Mouse (Mus musculus): ENCODE results near the gene Srrm2.
"Not testable (repeated sequence)": the region's sequence is repeated elsewhere in the genome, so short reads cannot be mapped to it uniquely, and the experiment has no call there.

Gene Srrm2

DNA sequence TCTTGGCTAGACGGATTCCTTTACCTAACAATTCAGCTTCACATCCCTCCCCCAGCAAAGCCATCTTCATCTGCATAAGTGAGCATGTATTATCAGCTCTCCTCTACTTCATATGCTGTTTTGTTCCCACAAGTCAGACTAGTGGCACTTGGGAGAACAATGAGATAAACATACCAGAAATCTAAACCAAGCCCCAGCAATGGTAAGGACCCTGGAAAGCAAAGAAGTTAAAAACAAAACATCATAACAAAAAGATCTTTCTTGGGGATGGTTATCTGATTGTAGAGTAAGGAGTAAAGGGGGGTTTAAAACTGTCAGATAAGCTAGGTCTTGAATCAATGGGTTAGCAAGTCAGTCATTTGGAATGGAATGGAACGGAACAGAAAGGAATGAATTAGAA is 19.8 kb upstream of the Srrm2 start:
- DNase-seq (ENCODE audit: low spot score): no peak

- peak; percentile 12 for DNase-seq (ENCODE audit: low spot score)
Measured at GRCm38 (mm10) chr17:23770896-23771283, 19.4 kb upstream of the Srrm2 start.

DNA sequence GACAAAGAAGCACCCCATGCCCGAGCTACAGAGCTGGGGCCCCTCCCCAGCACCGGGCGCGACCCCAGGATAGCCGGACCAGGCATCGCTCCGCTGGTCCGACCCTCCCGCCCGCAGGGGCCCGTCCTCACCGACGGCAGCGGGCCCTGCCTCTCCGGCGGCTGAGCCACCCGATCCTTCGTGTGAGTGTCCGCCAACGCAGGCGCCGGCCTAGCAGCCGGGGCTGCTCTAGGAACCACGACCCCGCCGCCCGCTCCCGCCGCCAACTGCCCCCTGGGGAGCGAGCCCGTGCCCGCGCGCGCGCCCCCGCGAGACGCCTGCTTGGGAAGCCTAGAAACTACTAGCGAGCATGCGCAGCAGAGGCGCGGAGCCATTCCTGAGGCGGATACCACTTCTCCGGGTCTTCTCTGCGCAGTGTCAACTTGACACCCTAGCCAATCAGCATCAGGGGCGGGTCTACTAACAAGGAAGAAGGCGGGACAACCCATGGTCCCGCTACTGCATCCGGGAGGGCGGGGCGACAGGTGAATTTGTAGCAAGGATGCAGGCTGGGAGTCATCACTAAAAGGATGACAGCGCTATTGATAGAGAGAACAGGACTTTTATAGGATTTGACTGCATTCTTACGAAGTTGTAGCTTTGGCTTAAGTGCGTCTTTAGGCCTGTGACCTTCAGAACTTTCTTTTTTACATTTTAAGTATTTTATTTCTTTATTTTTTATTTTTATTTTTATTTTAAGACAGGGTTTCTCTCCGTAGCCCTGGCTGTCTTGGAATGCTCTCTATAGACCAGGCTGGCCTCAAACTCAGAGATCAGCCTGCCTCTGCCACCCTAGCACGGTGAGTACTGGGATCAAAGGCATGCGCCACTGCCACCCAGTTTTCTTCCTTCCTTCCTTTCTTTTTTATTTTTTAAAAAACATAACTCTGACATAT is 18.8 kb upstream of the Srrm2 start, which contains the start of gene Flywch1:
Flywch1 (minus strand) TSS at position 319 of the 935 bp plus-strand sequence.
- peak; percentile 91 for DNase-seq (ENCODE audit: low spot score)

GRCm38 (mm10) chr17:23772219-23772556 is 18.1 kb upstream of the Srrm2 start:
- DNase-seq (ENCODE audit: low spot score): not testable (repeated sequence)

GRCm38 (mm10) chr17:23773676-23774075 is 16.7 kb upstream of the Srrm2 start:
- no peak for DNase-seq (ENCODE audit: low spot score)

- DNase-seq (ENCODE audit: low spot score): peak; percentile 47
Measured at GRCm38 (mm10) chr17:23774090-23774489, 16.2 kb upstream of the Srrm2 start.

DNA sequence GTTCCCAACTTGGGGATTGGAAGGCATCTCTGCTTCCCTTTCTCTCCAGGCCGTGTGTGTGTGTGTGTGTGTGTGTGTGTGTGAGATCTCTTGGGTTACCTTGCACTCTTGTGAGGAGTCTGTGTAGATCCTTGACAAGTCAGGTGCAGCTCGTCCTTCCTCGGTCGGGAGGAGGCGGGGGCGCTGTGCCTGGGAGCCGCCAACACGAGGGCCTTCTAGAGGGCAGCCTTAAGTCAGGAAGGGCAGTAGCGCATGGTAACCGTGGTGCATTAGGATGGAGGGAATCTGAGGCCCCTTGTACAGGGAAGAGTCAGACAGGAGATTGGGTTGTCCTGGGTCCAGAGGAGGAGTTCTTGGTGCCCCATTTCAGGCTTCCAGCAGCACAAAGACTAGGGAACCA is 14.1 kb upstream of the Srrm2 start:
- DNase-seq (ENCODE audit: low spot score): no peak

DNA sequence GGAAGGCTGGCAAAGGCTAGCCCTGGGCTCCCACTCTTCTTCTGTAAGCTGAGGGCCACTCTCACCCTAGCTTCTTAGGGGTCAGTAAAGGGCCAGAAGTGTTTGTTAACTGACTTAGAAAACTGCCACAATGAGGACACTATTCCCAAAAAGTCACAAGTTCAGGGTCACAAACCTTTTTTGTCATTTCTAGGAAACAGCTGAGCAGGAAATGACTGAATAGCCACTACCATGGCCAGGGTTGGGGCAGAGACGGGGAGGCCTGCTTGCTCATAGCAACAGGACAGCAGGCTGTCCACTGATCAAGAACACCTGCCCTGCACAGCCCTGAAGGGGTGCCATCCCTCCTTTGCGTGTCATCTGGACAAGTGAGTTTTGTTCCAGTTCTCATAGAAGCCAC is 13.2 kb upstream of the Srrm2 start:
- DNase-seq (ENCODE audit: low spot score): no peak

DNA sequence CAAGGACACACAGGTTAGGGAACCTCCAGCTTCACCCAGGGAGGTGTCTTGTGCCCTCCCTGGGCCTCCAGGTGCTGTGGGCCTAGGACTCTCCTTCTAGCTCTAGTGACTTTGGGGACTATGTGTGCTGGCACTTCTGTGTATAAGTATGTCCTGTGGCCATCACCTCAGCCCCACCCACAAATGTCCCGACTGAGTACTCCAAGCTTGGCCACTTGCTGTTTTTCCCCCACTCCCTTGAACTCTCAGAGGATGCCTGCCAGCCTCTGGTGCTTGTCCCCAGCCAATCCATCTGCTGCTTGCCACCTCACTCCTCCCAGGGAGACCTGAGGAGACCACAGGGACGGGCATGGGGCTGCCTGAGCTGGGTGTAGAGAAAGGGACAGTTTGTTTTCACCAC is 11.9 kb upstream of the Srrm2 start:
- no peak for DNase-seq (ENCODE audit: low spot score)

- no peak for DNase-seq (ENCODE audit: low spot score)
Measured at GRCm38 (mm10) chr17:23783352-23783751, 7.0 kb upstream of the Srrm2 start.

DNA sequence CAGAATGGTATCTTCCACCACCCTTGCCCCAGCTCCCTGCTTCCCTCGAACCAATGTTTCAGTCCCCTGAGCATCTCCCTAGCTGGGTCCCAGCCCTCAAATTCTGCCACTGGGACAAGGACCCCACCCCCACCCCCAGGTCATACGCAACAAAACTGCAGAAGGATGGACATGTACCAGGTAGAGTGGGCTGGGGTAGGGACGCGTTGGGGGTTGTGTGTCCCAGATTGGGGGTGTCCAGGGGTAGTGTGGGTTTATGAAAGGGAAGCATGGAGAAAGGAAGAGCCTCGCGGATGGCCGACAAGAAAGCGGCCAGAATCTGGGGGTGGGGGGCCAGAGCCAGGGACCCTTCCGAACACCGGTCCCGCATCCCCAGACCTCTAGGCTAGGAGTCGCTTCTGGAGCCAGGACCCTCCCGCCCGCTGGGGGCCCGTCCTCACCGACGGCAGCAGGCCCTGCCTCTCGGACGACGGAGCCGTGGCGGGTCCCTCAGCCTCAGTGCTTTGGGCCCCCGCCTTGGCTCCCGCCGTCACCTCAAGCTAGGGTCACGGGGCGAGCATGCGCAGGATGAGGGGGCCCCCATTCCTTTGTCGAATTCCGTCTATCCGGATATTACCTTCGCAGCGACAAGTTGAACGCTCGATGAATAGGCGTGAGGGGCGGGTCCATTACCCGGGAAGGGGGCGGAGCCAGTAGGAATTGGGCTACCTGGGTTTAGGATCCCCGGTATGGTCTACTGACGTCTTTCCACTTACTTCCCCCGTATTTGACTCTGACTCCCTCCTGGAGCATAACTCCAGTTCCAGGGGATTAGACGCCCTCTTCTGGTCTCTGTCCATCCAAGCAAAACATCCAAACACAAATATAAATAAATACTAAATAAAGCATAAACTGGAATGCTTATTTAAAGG is 4.5 kb upstream of the Srrm2 start, which contains the start of gene Flywch2:
Flywch2 (minus strand) TSS at position 521 of the 911 bp plus-strand sequence.
- peak; percentile 56 for DNase-seq (ENCODE audit: low spot score)

GRCm38 (mm10) chr17:23786510-23786931 is 3.8 kb upstream of the Srrm2 start:
- DNase-seq (ENCODE audit: low spot score): no peak

- no peak for DNase-seq (ENCODE audit: low spot score)
Measured at GRCm38 (mm10) chr17:23788973-23789372, 1.4 kb upstream of the Srrm2 start.

DNA sequence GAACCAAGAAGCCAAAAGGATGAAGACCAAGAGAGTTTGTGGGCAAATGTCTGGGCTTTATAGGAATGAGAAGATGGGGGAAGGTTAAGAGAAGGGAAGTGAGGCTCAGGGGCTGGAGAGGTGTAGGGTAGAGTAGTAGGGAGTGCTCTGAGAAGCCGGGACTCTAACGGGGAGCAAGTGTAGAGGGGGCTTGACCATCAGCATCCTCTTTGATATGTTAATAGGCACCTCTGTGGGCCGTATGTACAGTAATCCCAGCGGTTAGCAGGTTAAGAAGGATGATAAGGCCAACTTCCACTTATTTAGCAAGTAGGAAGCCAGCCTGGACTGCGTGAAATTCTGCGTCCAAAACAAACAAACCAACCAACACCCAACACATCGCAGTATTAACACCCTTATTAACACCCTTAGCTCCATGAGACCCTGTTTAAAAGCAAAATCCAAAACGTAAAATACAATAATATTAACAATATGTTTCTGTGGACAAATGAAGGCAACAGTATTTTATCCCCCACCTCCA is 523 bp upstream of the Srrm2 start:
- DNase-seq (ENCODE audit: low spot score): no peak

- DNase-seq (ENCODE audit: low spot score): no peak
Measured at GRCm38 (mm10) chr17:23791079-23791357, 686 bp downstream of the Srrm2 start.

GRCm38 (mm10) chr17:23795323-23795722 is 5.0 kb downstream of the Srrm2 start:
- no peak for DNase-seq (ENCODE audit: low spot score)

DNA sequence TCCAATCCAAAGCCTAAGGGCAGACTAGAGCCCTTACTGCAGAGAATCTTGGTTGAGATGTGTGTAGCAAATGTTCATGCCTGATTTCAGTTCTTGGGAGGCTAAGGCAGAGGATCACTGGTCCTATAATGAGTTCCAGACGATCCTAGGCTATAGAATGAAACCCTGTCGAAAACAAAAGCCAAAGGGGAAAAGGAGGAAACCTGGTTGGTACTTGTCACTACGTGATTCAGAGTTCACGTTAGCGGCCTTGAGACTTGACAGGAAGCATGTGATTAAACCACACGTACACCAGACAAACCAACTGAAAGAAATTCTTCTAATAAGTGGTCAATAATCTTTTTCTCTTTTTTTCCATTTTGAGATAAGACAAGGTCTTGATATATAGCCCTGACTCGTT is 7.0 kb downstream of the Srrm2 start:
- DNase-seq (ENCODE audit: low spot score): no peak

DNA sequence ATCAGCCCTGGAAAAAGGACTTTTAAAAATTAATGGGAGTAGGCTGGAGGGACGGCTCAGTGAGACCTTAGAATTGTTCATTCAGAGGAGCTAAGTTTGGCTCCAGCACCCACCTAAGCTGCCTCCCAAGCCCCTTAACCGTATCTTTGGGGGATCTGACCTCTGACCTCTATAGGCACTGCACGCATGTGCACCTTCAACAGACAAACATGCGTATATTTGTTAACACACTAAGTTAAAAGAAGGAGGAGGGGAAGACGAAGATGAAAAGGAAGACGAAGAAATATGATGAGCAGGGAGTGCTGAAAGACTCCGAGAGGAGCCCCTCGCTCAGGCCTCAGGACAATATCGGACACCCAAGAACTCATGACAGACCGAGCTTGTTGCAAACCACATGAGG is 11.3 kb downstream of the Srrm2 start:
- DNase-seq (ENCODE audit: low spot score): no peak

GRCm38 (mm10) chr17:23802746-23803365 is 12.5 kb downstream of the Srrm2 start:
- peak; percentile 88 for DNase-seq (ENCODE audit: low spot score)

DNA sequence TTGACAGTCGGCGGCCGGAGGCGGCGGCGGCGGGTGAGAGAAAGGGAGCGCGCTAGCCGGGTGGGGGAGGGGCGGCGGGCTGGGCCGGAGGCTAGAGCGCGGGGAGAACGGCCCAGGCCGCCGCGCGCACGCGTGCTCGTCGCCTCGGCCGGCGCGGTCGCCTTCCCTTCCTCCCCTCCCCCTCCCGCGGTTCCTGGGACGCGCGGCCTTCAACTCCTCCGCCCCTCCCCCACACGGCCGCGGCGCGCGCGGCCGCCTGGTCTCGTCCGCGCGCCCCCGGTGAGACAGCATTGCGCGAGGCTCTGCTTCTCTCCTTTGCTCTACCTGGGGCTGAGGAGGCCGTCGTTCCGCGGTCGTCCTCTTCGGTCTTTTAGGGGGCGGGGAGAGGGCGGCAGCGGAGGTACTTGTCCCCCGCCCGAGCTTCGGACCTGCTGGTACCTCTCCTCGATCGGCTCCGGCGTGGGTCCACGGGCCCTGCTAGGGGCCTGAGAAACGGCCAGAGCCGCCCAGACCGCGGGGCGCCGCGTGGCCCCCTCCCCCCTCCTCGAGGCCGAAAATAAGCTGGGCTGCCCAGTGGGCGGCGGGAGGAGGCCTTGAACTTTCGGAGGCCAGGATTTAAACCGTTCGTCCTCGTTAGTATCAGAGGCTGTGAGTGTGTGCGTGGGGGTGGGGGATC is 13.2 kb downstream of the Srrm2 start:
- no peak for DNase-seq (ENCODE audit: low spot score)

DNA sequence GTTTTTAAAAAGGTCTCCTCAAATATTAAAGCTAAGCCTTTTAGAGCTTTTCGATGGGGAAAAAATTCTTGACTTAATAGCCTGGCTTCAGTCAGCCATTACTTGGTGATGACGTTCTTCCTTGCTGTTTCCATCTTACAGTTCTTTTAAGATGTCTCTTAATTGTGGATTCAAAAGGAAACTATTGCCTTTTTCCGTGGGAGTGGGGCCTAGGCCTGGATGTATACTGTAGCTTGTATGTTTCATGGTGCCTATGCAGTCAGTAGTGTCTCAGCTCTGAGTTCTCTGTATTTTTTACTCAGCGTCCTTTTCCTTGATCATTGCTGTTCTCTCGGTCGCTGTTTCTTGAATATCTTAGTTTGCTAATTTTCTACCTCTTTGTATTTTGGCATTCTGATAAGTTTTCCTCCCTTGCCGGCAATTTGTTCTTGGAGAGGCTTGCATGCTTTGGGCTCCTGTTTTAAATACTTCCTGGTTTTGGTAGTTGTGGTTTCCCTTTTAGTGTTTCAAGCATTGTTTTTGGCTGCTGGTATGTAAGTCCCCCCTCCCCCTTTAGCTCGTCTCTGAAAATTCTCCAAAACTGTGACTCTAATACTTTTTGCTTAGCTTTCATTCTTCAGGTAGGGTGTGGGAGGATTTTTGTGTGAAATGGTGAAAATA is 14.2 kb downstream of the Srrm2 start:
- DNase-seq (ENCODE audit: low spot score): no peak
